Mouse (Mus musculus) ES-E14 (cell line): ENCODE measurements around the gene Otub2. TPM values are rescaled to one million over a fixed set of nuclear protein-coding genes. Genes with fewer than 3 reads are reported as not detected.

Experiments used
- DNase-seq: peaks from one replicate; pipeline ENCODE4 v3.0.0-alpha.2; 2013; ENCODE audit warnings: low read depth, low spot score
- H3K27ac ChIP-seq: 2 replicates; pipeline ENCODE4 v1.5.1; 2012; ENCODE audit warnings: low read depth, mild to moderate bottlenecking, low read length, moderate library complexity, mixed read lengths; ENCODE audit not compliant: poor library complexity, insufficient read depth, severe bottlenecking
- H3K36me3 ChIP-seq: 2 replicates; pipeline ENCODE4 v1.6.1; 2012; ENCODE audit warnings: mild to moderate bottlenecking, low read length, moderate library complexity, mixed read lengths; ENCODE audit not compliant: control insufficient read depth, poor library complexity, insufficient read depth, severe bottlenecking
- H3K4me1 ChIP-seq, 2 experiments: fragments of 150-350 bp in 1 of 2; sonication (generic) in 1 of 2; 2 replicates each; pipeline ENCODE4 v1.6.1; 2012; ENCODE audit warnings: low read length in 2 of 2, mild to moderate bottlenecking in 1 of 2, mixed read lengths in 1 of 2; ENCODE audit not compliant: control insufficient read depth in 2 of 2, insufficient read depth in 2 of 2, poor library complexity in 1 of 2
- H3K4me3 ChIP-seq, 2 experiments: fragments of 150-350 bp in 1 of 2; sonication (generic) in 1 of 2; 2 replicates each; pipeline ENCODE4 v1.5.1; 2012; ENCODE audit warnings: low read length in 2 of 2, low read depth in 1 of 2, mild to moderate bottlenecking in 1 of 2, mixed read lengths in 1 of 2; ENCODE audit not compliant: insufficient read depth in 1 of 2, poor library complexity in 1 of 2, severe bottlenecking in 1 of 2
- H3K9ac ChIP-seq: 2 replicates; pipeline ENCODE4 v1.6.1; 2012; ENCODE audit warnings: low read depth, mild to moderate bottlenecking, low read length, mixed read lengths; ENCODE audit not compliant: poor library complexity, insufficient read depth, severe bottlenecking
- H3K9me3 ChIP-seq: fragments of 150-350 bp; sonication (generic); 2 replicates; pipeline ENCODE4 v1.6.1; 2012; ENCODE audit warnings: low read depth, mild to moderate bottlenecking, low read length; ENCODE audit not compliant: control insufficient read depth, insufficient read depth
- CHD2 ChIP-seq: IDR thresholded peaks from 2 replicates; pipeline ENCODE4 v1.6.1; 2014; ENCODE audit warnings: mild to moderate bottlenecking, low read depth, low read length, inconsistent platforms
- HCFC1 ChIP-seq: IDR thresholded peaks from 2 replicates; pipeline ENCODE4 v1.6.1; 2012; ENCODE audit warnings: low read length, inconsistent platforms, borderline replicate concordance; ENCODE audit not compliant: insufficient read depth
- MAFK ChIP-seq: IDR thresholded peaks from 2 replicates; pipeline ENCODE4 v1.6.1; 2014; ENCODE audit warnings: mild to moderate bottlenecking, low read depth, low read length, inconsistent platforms; ENCODE audit not compliant: insufficient read depth
- ZC3H11A ChIP-seq: IDR thresholded peaks from 2 replicates; pipeline ENCODE4 v1.6.1; 2012; ENCODE audit warnings: low read depth, mild to moderate bottlenecking, inconsistent platforms, low read length, borderline replicate concordance
- ZNF384 ChIP-seq: IDR thresholded peaks from 2 replicates; pipeline ENCODE4 v1.6.1; 2012; ENCODE audit warnings: low read depth, low read length, inconsistent platforms
- in situ Hi-C, 2 experiments: fragments of 600-800 bp; cut with MboI; formaldehyde crosslinking; loops; one replicate each; pipeline ENCODE4 v1.15.1; 2025; ENCODE audit warnings: low sequenced_read_pairs in 2 of 2, inconsistent platforms in 1 of 2; ENCODE audit not compliant: unreplicated experiment in 2 of 2
- total RNA-seq: library from RNA; depleted of rRNA; stranded (reverse); fragments of 300-350 nt; gene quantifications from 2 replicates; pipeline ENCODE4 v1.2.3, GENCODE M21; 2012

Gene Otub2
- total RNA-seq, 1 experiment = 4.8 TPM

DNA sequence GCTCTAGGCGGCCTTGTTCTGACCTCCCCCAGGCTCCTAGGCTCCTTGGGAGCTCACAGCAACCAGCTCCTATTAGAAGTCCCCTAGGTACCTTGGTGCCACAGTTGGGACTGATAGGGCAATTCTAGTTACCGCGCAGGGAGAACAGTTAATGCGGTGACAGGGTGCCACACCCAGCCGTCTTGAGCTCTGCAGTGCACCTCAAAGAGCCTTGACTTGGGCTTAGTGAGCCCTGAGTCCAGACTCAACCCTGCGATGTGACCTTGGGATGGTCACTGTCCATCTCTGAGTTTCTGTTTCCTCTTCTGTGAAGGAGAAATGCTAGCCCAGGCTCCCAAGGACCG is 20.2 kb upstream of the Otub2 start:
- Histone ChIP-seq H3K9me3 (no peaks in the 10 kb centered on the region), H3K9ac (no peak overlapping the region), H3K27ac (no peak overlapping the region), H3K4me3 (peak overlapping the region in 1 of 2 experiments; percentile 28; a peak in 1 of 4 replicates), H3K4me1 (no peaks in the 10 kb centered on the region), H3K36me3 (no peaks in the 10 kb centered on the region)
- in situ Hi-C loops = no loop called here
- no peak for DNase-seq
- no peak for TF ChIP-seq CHD2

DNA sequence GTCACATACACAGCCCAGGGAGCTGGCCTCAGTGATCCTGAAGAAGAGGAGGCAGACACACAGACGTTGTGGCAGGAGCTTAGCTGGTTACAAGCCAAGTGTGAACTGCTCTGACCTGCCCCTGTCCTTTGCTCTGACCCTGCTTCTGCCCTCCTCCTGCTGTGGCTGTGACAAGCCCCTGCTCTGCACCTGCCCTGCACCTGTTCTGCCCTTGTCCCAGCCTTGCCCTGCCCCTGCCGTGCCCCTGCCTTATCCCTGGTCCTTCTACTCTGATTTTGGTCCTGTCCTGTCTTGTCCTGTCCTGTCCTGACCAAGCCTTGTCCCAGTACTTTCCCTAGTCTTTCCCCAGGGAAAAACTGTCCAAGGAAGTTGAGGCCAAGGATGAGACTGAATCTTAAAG is 19.7 kb upstream of the Otub2 start:
- no peak overlapping the region for H3K4me3 ChIP-seq
- no peak for DNase-seq
- H3K9ac ChIP-seq = no peak overlapping the region
- TF ChIP-seq HCFC1 (no peak), MAFK (no peak), ZC3H11A (no peak), ZNF384 (no peak), CHD2 (no peak)
- in situ Hi-C loops = no loop called here
- no peaks in the 10 kb centered on the region for H3K9me3 ChIP-seq
- H3K4me1 ChIP-seq = no peaks in the 10 kb centered on the region
- no peak overlapping the region for H3K27ac ChIP-seq
- H3K36me3 ChIP-seq = no peaks in the 10 kb centered on the region

- in situ Hi-C loops = no loop called here
- Histone ChIP-seq H3K4me1 (no peaks in the 10 kb centered on the region), H3K9ac (no peak overlapping the region), H3K9me3 (no peaks in the 10 kb centered on the region), H3K4me3 (no peak overlapping the region), H3K27ac (no peak overlapping the region), H3K36me3 (no peaks in the 10 kb centered on the region)
- DNase-seq = no peak
- TF ChIP-seq HCFC1 (no peak), MAFK (no peak), ZNF384 (no peak), ZC3H11A (no peak)
These were observed 17.6 kb upstream of the Otub2 start for GRCm38 (mm10) chr12:103370861-103371260.

DNA sequence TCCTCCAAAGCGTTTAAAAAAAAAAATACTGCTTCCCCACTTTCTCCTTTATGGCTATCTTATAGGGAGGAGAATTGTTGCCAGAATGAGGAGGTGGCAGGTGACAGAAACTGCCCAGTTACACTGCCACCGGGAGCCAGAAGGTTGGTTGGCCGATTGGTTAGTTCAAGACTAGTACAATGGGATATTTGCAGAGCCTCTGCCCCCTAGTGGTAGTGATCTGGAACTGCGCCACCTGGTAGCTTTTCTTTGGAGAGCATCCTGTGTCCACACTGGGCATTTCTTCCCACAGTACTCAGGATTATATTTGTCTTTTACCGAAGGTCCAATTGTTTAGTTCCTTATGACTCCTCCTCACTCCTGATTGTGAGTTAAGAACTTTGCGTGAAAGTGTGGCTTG is 16.8 kb upstream of the Otub2 start:
- H3K9ac ChIP-seq = no peak overlapping the region
- peak; percentile 58 for DNase-seq
- no peaks in the 10 kb centered on the region for H3K36me3 ChIP-seq
- no peak overlapping the region for H3K27ac ChIP-seq
- TF ChIP-seq CHD2 = no peak
- no peak for TF ChIP-seq ZC3H11A
- no peak for TF ChIP-seq MAFK
- no peak for TF ChIP-seq ZNF384
- no peak for TF ChIP-seq HCFC1
- no peaks in the 10 kb centered on the region for H3K4me1 ChIP-seq
- H3K9me3 ChIP-seq = no peaks in the 10 kb centered on the region
- in situ Hi-C loops = no loop called here
- H3K4me3 ChIP-seq = no peak overlapping the region

DNA sequence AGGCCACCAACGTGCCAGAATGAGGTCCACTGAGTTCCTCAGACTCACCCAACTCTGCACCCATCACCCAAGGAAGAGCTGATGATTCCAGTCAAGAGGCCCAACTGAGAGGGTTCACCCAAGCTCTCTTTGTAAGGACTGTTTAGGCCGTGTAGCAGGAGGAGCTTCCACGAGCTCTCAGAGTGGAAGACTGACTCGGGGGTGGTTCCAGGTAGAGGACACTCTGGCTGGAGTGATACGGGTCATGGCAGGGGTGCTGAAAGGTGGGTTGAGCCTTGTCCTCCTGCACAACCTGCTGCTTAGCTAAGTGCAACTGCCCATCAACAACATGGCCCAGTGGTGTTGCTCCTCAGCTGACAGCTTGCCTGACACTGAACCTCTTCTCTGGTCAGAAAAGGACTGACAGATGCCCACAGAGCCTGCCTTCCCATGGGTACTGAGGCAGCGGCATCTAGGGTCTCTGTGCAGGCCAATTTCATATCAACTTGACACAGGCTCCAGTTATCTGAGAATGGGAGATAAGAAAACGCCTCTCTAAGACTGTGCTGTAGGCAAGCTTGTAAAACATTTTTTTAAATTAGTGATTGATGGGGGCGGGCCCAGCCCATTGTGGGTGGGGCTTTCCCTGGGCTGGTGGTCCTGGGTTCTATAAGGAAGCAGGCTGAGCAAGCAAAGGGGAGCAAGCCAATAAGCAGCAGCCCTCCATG is 14.8 kb upstream of the Otub2 start:
- no peak for DNase-seq
- no peaks in the 10 kb centered on the region for H3K9me3 ChIP-seq
- TF ChIP-seq MAFK = no peak
- TF ChIP-seq HCFC1 = no peak
- no peak for TF ChIP-seq CHD2
- no peak for TF ChIP-seq ZNF384
- no peak for TF ChIP-seq ZC3H11A
- H3K4me3 ChIP-seq = no peak overlapping the region
- in situ Hi-C loops = no loop called here
- H3K36me3 ChIP-seq = no peaks in the 10 kb centered on the region
- H3K9ac ChIP-seq = no peak overlapping the region
- H3K4me1 ChIP-seq = no peaks in the 10 kb centered on the region
- H3K27ac ChIP-seq = no peak overlapping the region
